Mouse (Mus musculus) myocyte (in vitro differentiated cells): Measurements from ENCODE around the gene Lamb3. TPM values are rescaled to one million over a fixed set of nuclear protein-coding genes. Genes with fewer than 3 reads are reported as not detected.
A peak's percentile ranks its signal among the peaks of the same experiment; 100 is the strongest.

Source experiments
- H3K27me3 ChIP-seq: one replicate; pipeline ENCODE4 v1.6.1; 2011; ENCODE audit not compliant: control insufficient read depth, insufficient read depth, insufficient read length
- H3K36me3 ChIP-seq: one replicate; pipeline ENCODE4 v1.6.1; 2011; ENCODE audit not compliant: control insufficient read depth, insufficient read depth
- H3K4me2 ChIP-seq: one replicate; pipeline ENCODE4 v1.6.1; 2011; ENCODE audit warnings: low read depth, control low read depth
- H3K4me3 ChIP-seq: one replicate; pipeline ENCODE4 v1.5.1; 2011; ENCODE audit warnings: mild to moderate bottlenecking, control low read depth, moderate library complexity
- H3K79me2 ChIP-seq: one replicate; pipeline ENCODE4 v1.6.1; 2011; ENCODE audit not compliant: control insufficient read depth, insufficient read depth
- H3ac ChIP-seq: one replicate; pipeline ENCODE4 v1.6.1; 2011; ENCODE audit not compliant: control insufficient read depth, insufficient read length
- CEBPB ChIP-seq: IDR thresholded peaks from 2 replicates; pipeline ENCODE4 v1.6.1; 2011; ENCODE audit warnings: mild to moderate bottlenecking, moderate library complexity; ENCODE audit not compliant: poor library complexity, insufficient read depth, severe bottlenecking
- E2F4 ChIP-seq: IDR thresholded peaks from one replicate; pipeline ENCODE4 v1.6.1; 2011; ENCODE audit warnings: mild to moderate bottlenecking, control low read depth, moderate library complexity; ENCODE audit not compliant: insufficient read depth
- MAX ChIP-seq: IDR thresholded peaks from one replicate; pipeline ENCODE4 v1.6.1; 2011; ENCODE audit warnings: low read depth, mild to moderate bottlenecking, control low read depth
- MYOD1 ChIP-seq, 3 experiments: IDR thresholded peaks; one replicate each; pipeline ENCODE4 v1.6.1; 2011; ENCODE audit warnings: control low read depth in 2 of 3, low read depth in 2 of 3, mild to moderate bottlenecking in 2 of 3, moderate library complexity in 1 of 3; ENCODE audit not compliant: insufficient read length in 2 of 3, control insufficient read depth in 1 of 3
- MYOG ChIP-seq, 3 experiments: IDR thresholded peaks; one replicate each; pipeline ENCODE4 v1.6.1; 2011; ENCODE audit warnings: control low read depth in 2 of 3, low read depth in 2 of 3, mild to moderate bottlenecking in 2 of 3; ENCODE audit not compliant: insufficient read length in 2 of 3, control insufficient read depth in 1 of 3, insufficient read depth in 1 of 3
- POLR2A ChIP-seq: IDR thresholded peaks from one replicate; pipeline ENCODE4 v1.6.1; 2011; ENCODE audit warnings: low read depth, mild to moderate bottlenecking, control low read depth, moderate library complexity; ENCODE audit not compliant: insufficient read length
- POLR2AphosphoS2 ChIP-seq: IDR thresholded peaks from one replicate; pipeline ENCODE4 v1.6.1; 2011; ENCODE audit warnings: low read depth, control low read depth; ENCODE audit not compliant: insufficient read length
- REST ChIP-seq: IDR thresholded peaks from one replicate; pipeline ENCODE4 v1.6.1; 2011; ENCODE audit warnings: mild to moderate bottlenecking, control low read depth, moderate library complexity; ENCODE audit not compliant: insufficient read depth, insufficient read length
- SRF ChIP-seq: IDR thresholded peaks from one replicate; pipeline ENCODE4 v1.6.1; 2011; ENCODE audit warnings: low read depth; ENCODE audit not compliant: control insufficient read depth, insufficient read length
- TCF12 ChIP-seq: IDR thresholded peaks from one replicate; pipeline ENCODE4 v1.6.1; 2011; ENCODE audit warnings: mild to moderate bottlenecking, control low read depth; ENCODE audit not compliant: poor library complexity, insufficient read depth, severe bottlenecking
- TCF3 ChIP-seq: IDR thresholded peaks from one replicate; pipeline ENCODE4 v1.6.1; 2011; ENCODE audit warnings: low read depth, control low read depth; ENCODE audit not compliant: insufficient read length
- USF1 ChIP-seq: IDR thresholded peaks from one replicate; pipeline ENCODE4 v1.6.1; 2011; ENCODE audit warnings: low read depth, mild to moderate bottlenecking, control low read depth, moderate library complexity
- polyA plus RNA-seq: library from polyadenylated mRNA; unstranded; fragments of >200 nt; fragmentation: generic; extraction: Trizol; gene quantifications from one replicate; pipeline ENCODE4 v1.2.1, GENCODE M21; 2012; ENCODE audit warnings: missing spikeins

Lamb3 gene
- polyA plus RNA-seq, 1 experiment: 15.5 TPM

GRCm38 (mm10) chr1:193379634-193380033 lies 172.1 kb downstream of the Lamb3 start:
- no peak overlapping the region for H3K4me2 ChIP-seq
- H3ac ChIP-seq: no peak overlapping the region
- TF ChIP-seq TCF3 (no peak), TCF12 (no peak), MAX (no peak), CEBPB (no peak), POLR2A (no peak), SRF (no peak), POLR2AphosphoS2 (no peak), MYOG (IDR thresholded peaks at IDR 0.05; ENCODE audit: control insufficient read depth in 1 of 3, insufficient read depth in 1 of 3, insufficient read length in 2 of 3, low read depth in 2 of 3) (no peak), E2F4 (no peak), REST (no peak), USF1 (no peak), MYOD1 (IDR thresholded peaks at IDR 0.05; ENCODE audit: control insufficient read depth in 1 of 3, insufficient read length in 2 of 3, low read depth in 2 of 3) (no peak)
- H3K4me3 ChIP-seq: no peak overlapping the region
- no peaks in the 10 kb centered on the region for H3K27me3 ChIP-seq
- no peaks in the 10 kb centered on the region for H3K79me2 ChIP-seq
- no peaks in the 10 kb centered on the region for H3K36me3 ChIP-seq

- Histone ChIP-seq H3K27me3 (no peaks in the 10 kb centered on the region), H3K79me2 (no peaks in the 10 kb centered on the region), H3K36me3 (no peaks in the 10 kb centered on the region), H3K4me3 (no peak overlapping the region), H3K4me2 (no peak overlapping the region), H3ac (no peak overlapping the region)
- TF ChIP-seq USF1 (no peak), POLR2AphosphoS2 (no peak), SRF (no peak), MAX (no peak), REST (no peak), MYOD1 (IDR thresholded peaks at IDR 0.05; ENCODE audit: control insufficient read depth in 1 of 3, insufficient read length in 2 of 3, low read depth in 2 of 3) (no peak), MYOG (IDR thresholded peaks at IDR 0.05; ENCODE audit: control insufficient read depth in 1 of 3, insufficient read depth in 1 of 3, insufficient read length in 2 of 3, low read depth in 2 of 3) (no peak), CEBPB (no peak), TCF12 (no peak), POLR2A (no peak), E2F4 (no peak), TCF3 (no peak)
Measured at GRCm38 (mm10) chr1:193380877-193381276, 173.4 kb downstream of the Lamb3 start.

GRCm38 (mm10) chr1:193381597-193382404 lies 174.3 kb downstream of the Lamb3 start:
- no peaks in the 10 kb centered on the region for H3K36me3 ChIP-seq
- no peaks in the 10 kb centered on the region for H3K27me3 ChIP-seq
- H3K79me2 ChIP-seq: no peaks in the 10 kb centered on the region
- TF ChIP-seq TCF12 (peak; percentile 72), MYOG (IDR thresholded peaks at IDR 0.05; ENCODE audit: control insufficient read depth in 1 of 3, insufficient read depth in 1 of 3, insufficient read length in 2 of 3, low read depth in 2 of 3) (peak in 1 of 3 experiments; percentile 34), REST (no peak), MYOD1 (IDR thresholded peaks at IDR 0.05; ENCODE audit: control insufficient read depth in 1 of 3, insufficient read length in 2 of 3, low read depth in 2 of 3) (peak; percentile 19 to 95 (median 95))
- peak overlapping the region; percentile 14 for H3K4me3 ChIP-seq
- H3K4me2 ChIP-seq: peak overlapping the region; percentile 81
- no peak overlapping the region for H3ac ChIP-seq

GRCm38 (mm10) chr1:193382435-193382834 lies 174.9 kb downstream of the Lamb3 start:
- H3K4me3 ChIP-seq: peak overlapping the region; percentile 14
- TF ChIP-seq MYOG (IDR thresholded peaks at IDR 0.05; ENCODE audit: control insufficient read depth in 1 of 3, insufficient read depth in 1 of 3, insufficient read length in 2 of 3, low read depth in 2 of 3) (no peak), POLR2AphosphoS2 (no peak), CEBPB (no peak), E2F4 (no peak)
- no peak overlapping the region for H3ac ChIP-seq
- H3K79me2 ChIP-seq: no peaks in the 10 kb centered on the region
- H3K27me3 ChIP-seq: no peaks in the 10 kb centered on the region
- H3K36me3 ChIP-seq: no peaks in the 10 kb centered on the region
- peak overlapping the region; percentile 81 for H3K4me2 ChIP-seq

- H3K27me3 ChIP-seq: no peaks in the 10 kb centered on the region
- no peaks in the 10 kb centered on the region for H3K36me3 ChIP-seq
- H3ac ChIP-seq: no peak overlapping the region
- no peaks in the 10 kb centered on the region for H3K79me2 ChIP-seq
- TF ChIP-seq POLR2A (no peak), REST (no peak), SRF (no peak), MYOD1 (IDR thresholded peaks at IDR 0.05; ENCODE audit: control insufficient read depth in 1 of 3, insufficient read length in 2 of 3, low read depth in 2 of 3) (no peak)
- H3K4me2 ChIP-seq: peak overlapping the region; percentile 81
- H3K4me3 ChIP-seq: peak overlapping the region; percentile 14
Measured at GRCm38 (mm10) chr1:193382841-193383462, 175.5 kb downstream of the Lamb3 start.
